Mouse (Mus musculus): ENCODE results near the gene Ankib1. TPM values are rescaled to one million over a fixed set of nuclear protein-coding genes. Genes with fewer than 3 reads are reported as not detected.

Ankib1 gene
- total and polyA plus RNA-seq, 3 experiments = 14.5 to 19.5 TPM; not detected in 1

DNA sequence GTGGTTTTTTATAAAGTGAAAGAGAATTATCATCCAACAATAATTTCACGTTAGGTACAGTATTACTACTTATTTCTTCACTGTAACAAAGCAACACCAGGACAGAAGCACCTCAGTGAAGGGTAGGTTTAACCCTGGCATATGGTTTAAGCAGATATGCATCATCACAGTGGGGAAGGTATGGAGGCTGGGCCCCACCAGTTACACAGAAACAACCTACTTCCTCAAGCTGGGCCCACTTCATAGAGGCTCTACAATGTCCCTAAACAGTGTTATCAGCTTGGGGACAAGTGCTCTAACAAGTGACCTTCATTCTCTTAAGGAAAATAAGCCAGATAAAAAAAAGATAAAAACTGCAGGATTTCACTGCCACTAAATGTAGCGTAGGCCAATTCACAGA, 79.9 kb downstream of the Ankib1 start:
- H3K9me3 ChIP-seq (replicated peaks; ENCODE audit: insufficient read depth, low read length) = no peaks in the 10 kb centered on the region
- 0 out of 2 replicates have a peak overlapping the region, but pooled peaks have one; percentile 2 for H3K9ac ChIP-seq (ENCODE audit: control insufficient read depth, low read depth, low read length, poor library complexity, severe bottlenecking)
- TF ChIP-seq UBTF (IDR thresholded peaks at IDR 0.05; ENCODE audit: borderline replicate concordance, insufficient read depth, low read depth, low read length) (0 out of 2 replicates have a peak, but pooled peaks have one; percentile 20), TAL1 (IDR thresholded peaks at IDR 0.05; ENCODE audit: low read length) (peak; percentile 70), MAFK (IDR thresholded peaks at IDR 0.05; ENCODE audit: borderline replicate concordance, low read depth, low read length) (no peak), POLR2AphosphoS5 (IDR thresholded peaks at IDR 0.05; ENCODE audit: borderline replicate concordance, low read depth, low read length) (no peak), EP300 (IDR thresholded peaks at IDR 0.05; ENCODE audit: low read depth in 1 of 2, low read length in 2 of 2) (peak; percentile 72 to 76), ELF1 (IDR thresholded peaks at IDR 0.05; ENCODE audit: low read depth, low read length) (0 out of 2 replicates have a peak, but pooled peaks have one; percentile 10), TCF12 (IDR thresholded peaks at IDR 0.05; ENCODE audit: low read depth, low read length) (peak; percentile 44; the same call in 1 of the 2 replicates), GATA1 (IDR thresholded peaks at IDR 0.05; ENCODE audit: low read depth, low read length) (peak; percentile 75), SIN3A (IDR thresholded peaks at IDR 0.05; ENCODE audit: low read length) (peak; percentile 40; the same call in 1 of the 2 replicates)
- peaks cover 9 to 12% of the 10 kb centered on the region in 2 experiments for H3K4me1 ChIP-seq (ENCODE audit: control insufficient read depth in 1 of 2, insufficient read depth in 2 of 2, low read length in 2 of 2)
- no peaks in the 10 kb centered on the region for H3K27me3 ChIP-seq (ENCODE audit: control insufficient read depth in 1 of 2, insufficient read depth in 2 of 2, low read length in 2 of 2)
- H3K27ac ChIP-seq (ENCODE audit: control insufficient read depth, low read depth, low read length) = peak overlapping the region; percentile 56
- peaks cover 19 to 20% of the 10 kb centered on the region in 2 experiments for H3K36me3 ChIP-seq (ENCODE audit: control insufficient read depth in 1 of 2, insufficient read depth in 2 of 2, low read length in 2 of 2)
- H3K79me2 ChIP-seq (ENCODE audit: control insufficient read depth, insufficient read depth, low read length, poor library complexity) = no peaks in the 10 kb centered on the region
- peak; percentile 88 for DNase-seq (ENCODE audit: low read depth, low spot score)
- H3K4me3 ChIP-seq (ENCODE audit: control insufficient read depth in 1 of 2, insufficient read depth in 1 of 2, low read depth in 2 of 2, low read length in 2 of 2) = no peak overlapping the region

DNA sequence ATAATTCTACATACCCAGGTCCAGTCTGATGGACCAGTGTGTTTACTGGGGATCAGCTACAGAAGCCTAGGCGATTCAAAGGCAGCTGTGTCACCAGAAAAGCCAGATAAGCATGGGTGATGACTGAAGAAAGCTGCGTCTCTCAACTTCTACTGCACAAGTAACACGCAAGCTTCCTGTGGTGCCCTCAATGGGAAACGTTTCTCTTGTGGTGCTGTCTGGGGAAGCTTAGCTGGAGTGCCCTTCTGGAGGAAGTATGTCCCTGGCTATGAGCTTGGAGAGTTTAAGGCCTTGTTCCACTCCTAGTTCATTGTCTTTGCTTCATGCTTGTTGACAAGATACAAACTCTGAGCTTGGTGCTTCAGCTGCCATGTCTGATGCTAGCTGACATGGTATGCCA, 83.4 kb downstream of the Ankib1 start:
- DNase-seq (ENCODE audit: low read depth, low spot score) = no peak
- H3K4me1 ChIP-seq (ENCODE audit: control insufficient read depth in 1 of 2, insufficient read depth in 2 of 2, low read length in 2 of 2) = peaks cover 9 to 12% of the 10 kb centered on the region in 2 experiments
- no peaks in the 10 kb centered on the region for H3K9me3 ChIP-seq (replicated peaks; ENCODE audit: insufficient read depth, low read length)
- H3K9ac ChIP-seq (ENCODE audit: control insufficient read depth, low read depth, low read length, poor library complexity, severe bottlenecking) = no peak overlapping the region
- H3K27me3 ChIP-seq (ENCODE audit: control insufficient read depth in 1 of 2, insufficient read depth in 2 of 2, low read length in 2 of 2) = no peaks in the 10 kb centered on the region
- H3K36me3 ChIP-seq (ENCODE audit: control insufficient read depth in 1 of 2, insufficient read depth in 2 of 2, low read length in 2 of 2) = peaks cover 16 to 23% of the 10 kb centered on the region in 2 experiments
- no peaks in the 10 kb centered on the region for H3K79me2 ChIP-seq (ENCODE audit: control insufficient read depth, insufficient read depth, low read length, poor library complexity)
- no peak overlapping the region for H3K4me3 ChIP-seq (ENCODE audit: control insufficient read depth in 1 of 2, insufficient read depth in 1 of 2, low read depth in 2 of 2, low read length in 2 of 2)
- TF ChIP-seq ZC3H11A (IDR thresholded peaks at IDR 0.05; ENCODE audit: low read depth, low read length) = no peak
- no peak for TF ChIP-seq KAT2A (conservative IDR thresholded peaks at IDR 0.05; ENCODE audit: low read depth, low read length)
- no peak for TF ChIP-seq MYC (IDR thresholded peaks at IDR 0.05; ENCODE audit: low read depth, low read length)
- TF ChIP-seq MEF2A (IDR thresholded peaks at IDR 0.05; ENCODE audit: extremely low read depth, insufficient replicate concordance, low read depth, low read length, poor library complexity, severe bottlenecking) = no peak
- TF ChIP-seq JUND (IDR thresholded peaks at IDR 0.05; ENCODE audit: low read depth, low read length) = no peak
- TF ChIP-seq MAX (IDR thresholded peaks at IDR 0.05; ENCODE audit: low read length) = no peak
- no peak for TF ChIP-seq RCOR1 (IDR thresholded peaks at IDR 0.05; ENCODE audit: low read depth, low read length)
- TF ChIP-seq TCF12 (IDR thresholded peaks at IDR 0.05; ENCODE audit: low read depth, low read length) = no peak
- TF ChIP-seq NELFE (IDR thresholded peaks at IDR 0.05; ENCODE audit: low read depth, low read length) = no peak
- no peak for TF ChIP-seq POLR2AphosphoS2 (IDR thresholded peaks at IDR 0.05; ENCODE audit: low read length)
- H3K27ac ChIP-seq (ENCODE audit: control insufficient read depth, low read depth, low read length) = no peak overlapping the region
